Mouse (Mus musculus) midbrain, embryonic 10.5 days (tissue): ENCODE measurements at regions not wholly inside any gene's neighbourhood (a gene's known extent, or its start where the extent isn't known, plus 50 kb on each side); places are given as distances from the start of the nearest gene placed in this dataset.

Experiments used
- DNase-seq: peaks from one replicate; pipeline ENCODE4 v3.0.0-alpha.2; 2017; ENCODE audit warnings: low spot score
- H3K27ac ChIP-seq: fragments of 300-500 bp; sonication (generic); replicated peaks from 2 replicates; pipeline ENCODE4 v1.5.1; 2016; ENCODE audit warnings: mild to moderate bottlenecking
- H3K27me3 ChIP-seq: fragments of 300-500 bp; sonication (generic); 2 replicates; pipeline ENCODE4 v1.6.1; 2016; ENCODE audit warnings: low read depth, mild to moderate bottlenecking; ENCODE audit not compliant: poor library complexity, severe bottlenecking
- H3K36me3 ChIP-seq: fragments of 300-500 bp; sonication (generic); 2 replicates; pipeline ENCODE4 v1.6.1; 2016; ENCODE audit warnings: mild to moderate bottlenecking, moderate library complexity
- H3K4me1 ChIP-seq: fragments of 300-500 bp; sonication (generic); 2 replicates; pipeline ENCODE4 v1.6.1; 2016
- H3K4me3 ChIP-seq: fragments of 300-500 bp; sonication (generic); 2 replicates; pipeline ENCODE4 v1.5.1; 2016; ENCODE audit warnings: mild to moderate bottlenecking, moderate library complexity
- H3K9me3 ChIP-seq: fragments of 300-500 bp; sonication (generic); replicated peaks from 2 replicates; pipeline ENCODE4 v1.6.1; 2016; ENCODE audit warnings: mild to moderate bottlenecking
- WGBS: fragments of 180-500 bp; shearing (Covaris S2); methylation state at CpG from one replicate; pipeline ENCODE4 v1.1.7; 2016; 5-methylcytosine and 5-hydroxymethylcytosine counted together

GRCm38 (mm10) chrX:105228580-105228979 is 108.4 kb downstream of the Magee1 start:
- DNase-seq: no peak
- peaks cover 100% of the 10 kb centered on the region for H3K27me3 ChIP-seq
- 86% methylated on average over 4 of the region's 4 CpGs for WGBS
- H3K36me3 ChIP-seq: no peaks in the 10 kb centered on the region
- no peak overlapping the region for H3K27ac ChIP-seq
- H3K9me3 ChIP-seq: no peaks in the 10 kb centered on the region
- no peaks in the 10 kb centered on the region for H3K4me1 ChIP-seq
- no peak overlapping the region for H3K4me3 ChIP-seq

GRCm38 (mm10) chrX:105236982-105237738 is 117.0 kb downstream of the Magee1 start:
- 50% methylated on average over 8 of the region's 8 CpGs for WGBS

More at GRCm38 (mm10) chrX:105236982-105237738, 117.0 kb downstream of the Magee1 start:
- Histone ChIP-seq H3K27me3 (peaks cover 89% of the 10 kb centered on the region), H3K27ac (no peak overlapping the region), H3K9me3 (no peaks in the 10 kb centered on the region), H3K36me3 (no peaks in the 10 kb centered on the region), H3K4me1 (no peaks in the 10 kb centered on the region), H3K4me3 (no peak overlapping the region)
- no peak for DNase-seq
